Mouse (Mus musculus) ES-E14 (cell line): ENCODE measurements around the gene Cenpn.

Experiments used
- CHD2 ChIP-seq: IDR thresholded peaks from 2 replicates; pipeline ENCODE4 v1.6.1; 2014; ENCODE audit warnings: mild to moderate bottlenecking, low read depth, low read length, inconsistent platforms
- HCFC1 ChIP-seq: IDR thresholded peaks from 2 replicates; pipeline ENCODE4 v1.6.1; 2012; ENCODE audit warnings: low read length, inconsistent platforms, borderline replicate concordance; ENCODE audit not compliant: insufficient read depth
- MAFK ChIP-seq: IDR thresholded peaks from 2 replicates; pipeline ENCODE4 v1.6.1; 2014; ENCODE audit warnings: mild to moderate bottlenecking, low read depth, low read length, inconsistent platforms; ENCODE audit not compliant: insufficient read depth
- ZC3H11A ChIP-seq: IDR thresholded peaks from 2 replicates; pipeline ENCODE4 v1.6.1; 2012; ENCODE audit warnings: low read depth, mild to moderate bottlenecking, inconsistent platforms, low read length, borderline replicate concordance
- ZNF384 ChIP-seq: IDR thresholded peaks from 2 replicates; pipeline ENCODE4 v1.6.1; 2012; ENCODE audit warnings: low read depth, low read length, inconsistent platforms

DNA sequence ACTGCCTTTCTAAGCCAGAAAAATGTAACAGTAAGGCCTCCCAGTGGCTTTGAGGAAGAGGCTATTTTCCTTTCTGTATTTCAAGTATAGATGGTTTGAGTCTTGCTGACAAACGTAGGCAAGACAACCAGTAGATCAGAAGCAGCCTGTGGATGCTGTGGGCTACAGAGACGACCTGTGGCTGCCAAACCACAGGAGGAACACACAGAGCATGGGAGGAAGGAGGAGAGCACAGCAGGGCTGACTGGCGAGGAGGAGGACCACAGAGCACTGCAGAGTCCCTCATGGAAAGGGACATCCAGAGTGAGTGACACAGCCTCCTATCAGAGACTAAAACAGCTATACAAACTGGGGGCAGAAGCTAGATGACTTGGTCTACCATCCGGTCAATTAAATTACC is 16.3 kb upstream of the Cenpn start:
- TF ChIP-seq HCFC1 (no peak), ZC3H11A (no peak), CHD2 (no peak), MAFK (no peak), ZNF384 (no peak)
